Mouse (Mus musculus) skeletal muscle tissue, postnatal 0 days (tissue): ENCODE measurements around the gene Ttc30a1. TPM values are rescaled to one million over a fixed set of nuclear protein-coding genes. Genes with fewer than 3 reads are reported as not detected.

Source experiments
- polyA plus RNA-seq: library from polyadenylated mRNA; unstranded; fragments of >200 nt; fragmentation: Nextera tagmentation; extraction: Ambion mirVana; gene quantifications from 2 replicates; pipeline ENCODE4 v1.2.1, GENCODE M21; 2015

The Ttc30a1 gene
- polyA plus RNA-seq: 1.5 and 1.8 TPM in 2 replicates

DNA sequence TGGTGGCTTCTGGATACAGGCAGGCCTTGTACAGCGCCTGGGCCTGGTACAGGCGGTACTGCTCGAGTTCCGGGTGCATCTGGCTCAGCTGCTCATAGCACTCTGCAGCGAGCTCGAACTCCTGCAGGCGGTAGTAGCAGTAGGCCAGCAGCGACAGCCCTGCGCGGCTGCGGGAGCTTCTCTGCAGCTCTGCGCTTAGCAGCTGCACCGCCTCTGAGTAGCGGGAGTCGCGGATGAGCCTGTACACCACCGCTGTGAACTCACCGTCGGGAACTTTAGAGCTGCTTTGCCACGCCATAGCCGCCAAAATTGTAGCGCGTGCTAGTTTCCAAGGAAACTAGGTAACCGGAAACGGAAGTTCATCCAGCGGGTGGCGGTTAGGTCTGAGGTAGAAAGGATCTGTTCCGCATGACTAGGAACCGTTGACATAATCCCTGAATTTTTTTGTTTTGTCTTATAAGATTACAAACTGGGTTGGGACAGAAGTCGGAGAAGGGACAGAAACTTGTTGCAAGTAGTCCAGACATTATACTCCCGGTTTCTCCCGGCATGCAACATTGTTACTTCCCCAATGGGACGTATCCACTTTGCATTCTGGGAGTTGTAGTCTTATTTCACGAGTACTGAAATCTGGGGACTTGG lies at the start of gene Ttc30a1:
Ttc30a1 (minus strand) TSS at position 528 of the 642 bp plus-strand sequence.

DNA sequence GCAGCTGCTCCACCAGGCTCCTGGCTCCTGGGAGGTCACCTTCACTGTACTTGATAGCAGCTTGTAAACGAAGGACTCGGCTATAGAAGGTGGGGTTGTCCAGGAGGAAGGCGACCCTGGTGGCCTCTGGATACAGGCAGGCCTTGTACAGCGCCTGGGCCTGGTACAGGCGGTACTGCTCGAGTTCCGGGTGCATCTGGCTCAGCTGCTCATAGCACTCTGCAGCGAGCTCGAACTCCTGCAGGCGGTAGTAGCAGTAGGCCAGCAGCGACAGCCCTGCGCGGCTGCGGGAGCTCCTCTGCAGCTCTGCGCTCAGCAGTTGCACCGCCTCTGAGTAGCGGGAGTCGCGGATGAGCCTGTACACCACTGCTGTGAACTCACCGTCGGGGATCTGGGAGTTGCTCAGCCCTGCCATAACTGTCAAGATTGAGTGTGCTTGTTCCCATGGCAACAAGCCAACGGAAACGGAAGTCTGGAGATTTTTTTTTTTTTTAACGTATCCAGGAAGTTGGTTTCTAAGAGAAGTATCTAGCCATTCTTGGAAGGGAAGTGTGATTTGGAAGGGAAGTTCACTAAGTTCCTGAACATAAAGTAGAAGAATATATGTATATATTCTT lies 3.9 kb downstream of the Ttc30a1 start, which contains the start of gene Ttc30a2:
Ttc30a2 (minus strand) TSS at position 419 of the 617 bp plus-strand sequence.

DNA sequence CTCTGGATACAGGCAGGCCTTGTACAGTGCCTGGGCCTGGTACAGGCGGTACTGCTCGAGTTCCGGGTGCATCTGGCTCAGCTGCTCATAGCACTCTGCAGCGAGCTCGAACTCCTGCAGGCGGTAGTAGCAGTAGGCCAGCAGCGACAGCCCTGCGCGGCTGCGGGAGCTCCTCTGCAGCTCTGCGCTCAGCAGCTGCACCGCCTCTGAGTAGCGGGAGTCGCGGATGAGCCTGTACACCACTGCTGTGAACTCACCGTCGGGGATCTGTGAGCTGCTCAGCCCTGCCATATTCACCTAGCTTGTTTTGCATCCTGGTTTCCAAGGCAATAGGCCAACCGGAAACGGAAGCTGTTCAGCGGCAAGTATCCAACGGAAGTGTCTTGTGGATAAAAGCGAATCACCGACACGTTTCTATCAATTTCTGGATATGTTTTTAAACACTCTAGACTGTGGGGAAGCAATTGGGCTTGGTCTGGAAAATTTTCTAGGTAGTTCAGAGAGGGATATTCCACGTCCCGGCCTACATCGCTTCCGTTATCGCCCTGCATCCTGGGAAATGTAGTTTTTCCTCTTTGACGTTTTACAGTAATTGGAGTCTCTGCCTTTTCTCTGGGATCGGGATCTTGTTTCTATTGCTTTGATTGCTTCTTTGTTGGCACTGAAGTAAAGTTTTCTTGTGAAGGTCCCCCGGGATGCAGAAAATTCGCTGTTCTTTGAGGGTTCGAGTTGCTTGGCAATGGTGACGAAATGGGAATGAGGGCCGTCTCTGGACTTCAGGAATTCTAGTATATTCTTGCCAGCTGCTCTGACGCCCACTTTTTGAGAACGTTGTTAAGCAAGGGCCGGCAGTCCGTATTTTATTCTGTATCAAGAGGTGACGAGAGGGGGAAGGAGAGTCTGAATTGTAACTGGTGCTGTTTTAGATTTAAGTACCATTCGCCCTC lies 43.4 kb downstream of the Ttc30a1 start, which contains the start of gene Ttc30b:
Ttc30b (minus strand) TSS at position 469 of the 947 bp plus-strand sequence.

Other genes with a start within 250 kb of the Ttc30a1 start
- 10.8 and 11.0 TPM in 2 replicates for gene Agps, start 149.8 kb downstream of the Ttc30a1 start, polyA plus RNA-seq
- gene Ttc30b, start 43.4 kb downstream of the Ttc30a1 start, polyA plus RNA-seq: 6.5 and 7.1 TPM in 2 replicates
- 0.31 and 0.34 TPM in 2 replicates for gene Ttc30a2, start 3.8 kb downstream of the Ttc30a1 start, polyA plus RNA-seq